Mouse (Mus musculus): ENCODE measurements around the gene Raver2.

The Raver2 gene

DNA sequence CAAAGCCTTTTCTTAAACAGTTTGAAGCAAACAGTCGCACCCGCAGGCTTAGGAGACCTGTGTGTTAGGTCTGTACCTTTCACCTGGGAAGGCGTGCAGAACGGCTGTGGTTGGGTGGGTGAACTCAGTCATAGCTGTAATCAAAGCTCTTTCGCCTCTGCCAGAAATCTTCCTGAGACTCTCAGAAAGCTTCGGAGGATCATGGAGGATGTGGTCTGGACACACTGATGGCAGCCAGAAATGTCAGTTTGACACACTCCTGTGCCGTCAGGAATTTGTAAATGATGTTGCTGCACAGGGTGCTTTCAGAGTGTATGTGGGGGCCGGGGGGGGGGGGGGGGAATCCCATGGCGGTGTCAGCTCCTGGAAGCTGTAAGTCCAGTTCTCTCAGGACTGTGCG, 24.5 kb downstream of the Raver2 start:
- no peak for DNase-seq (ENCODE audit: low read depth, low spot score)

DNA sequence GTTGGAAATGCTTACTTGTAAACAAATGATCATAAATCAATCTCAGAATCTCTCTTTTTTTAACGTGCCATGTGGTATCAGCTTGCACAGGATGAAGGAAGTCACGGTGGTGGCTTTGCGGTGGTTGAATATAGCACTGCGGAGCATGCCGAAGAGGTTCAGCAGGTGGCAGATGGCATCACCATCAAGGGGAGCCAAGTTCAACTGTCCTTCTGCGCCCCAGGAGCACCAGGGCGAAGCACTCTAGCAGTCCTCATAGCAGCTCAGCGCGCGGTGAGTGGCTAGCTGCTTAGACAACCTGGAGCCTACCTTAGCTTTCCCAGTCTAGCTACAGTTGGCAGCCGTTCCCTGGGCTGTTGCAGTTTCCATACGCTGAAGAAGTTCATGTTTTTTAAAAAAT, 38.3 kb downstream of the Raver2 start:
- no peak for DNase-seq (ENCODE audit: low read depth, low spot score)

DNA sequence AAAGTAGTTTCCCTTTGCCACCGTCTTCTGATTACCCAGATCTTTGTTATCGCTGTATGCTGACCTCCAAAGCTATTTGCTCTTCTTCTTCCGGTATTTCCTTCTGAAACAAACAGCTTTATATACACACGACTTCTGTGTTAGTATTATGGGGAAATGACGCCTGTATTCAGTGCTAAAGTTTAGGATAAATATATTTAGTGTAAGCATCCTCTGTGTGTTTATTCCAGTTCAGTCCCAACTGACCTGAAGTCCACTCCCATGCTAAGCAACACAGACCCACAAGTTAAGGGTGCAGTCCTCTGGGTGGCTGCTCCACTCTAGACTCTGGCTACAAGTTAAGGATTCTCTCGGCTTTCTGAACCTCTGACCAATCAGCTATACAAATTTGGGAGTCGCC, 52.2 kb downstream of the Raver2 start:
- DNase-seq (ENCODE audit: low read depth, low spot score), result no peak

DNA sequence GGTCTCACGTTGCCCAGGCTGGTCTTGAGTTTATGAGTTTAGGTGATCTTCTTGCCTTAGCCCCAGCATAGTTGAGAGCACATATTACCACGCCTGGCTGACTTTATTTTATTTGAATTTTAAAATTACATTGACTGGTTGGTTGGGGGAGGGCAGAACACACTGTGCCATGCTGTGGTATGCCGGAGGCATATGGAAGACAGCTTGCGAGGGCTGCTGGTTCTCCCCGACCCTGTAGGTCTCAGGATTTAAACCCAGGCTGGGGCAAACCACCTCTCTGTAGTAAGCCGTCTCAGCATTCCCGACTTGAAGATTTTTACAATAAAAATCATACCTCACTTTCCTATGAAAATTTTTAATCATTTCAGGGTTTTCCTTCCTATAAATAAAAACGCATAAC, 66.2 kb downstream of the Raver2 start:
- DNase-seq (ENCODE audit: low read depth, low spot score), result no peak

DNA sequence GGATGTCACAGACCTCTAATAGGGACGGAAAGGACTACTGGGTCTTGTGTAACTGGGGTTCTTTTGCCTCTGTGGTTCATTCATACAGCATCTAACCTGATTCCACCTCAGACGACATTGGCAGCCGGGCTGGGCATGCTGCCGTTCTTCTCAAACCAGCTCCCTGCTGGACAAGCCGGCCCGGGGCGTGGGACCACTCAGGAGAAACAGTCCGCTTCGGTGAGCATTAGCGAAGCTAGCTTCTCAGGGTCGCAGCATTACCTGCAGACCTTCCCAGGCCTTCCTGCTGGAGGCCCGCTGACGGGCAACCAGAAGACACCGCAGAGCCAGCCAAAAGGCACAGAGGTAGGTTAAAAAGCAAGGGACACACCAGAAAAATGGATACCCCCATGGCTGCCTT, 67.1 kb downstream of the Raver2 start:
- no peak for DNase-seq (ENCODE audit: low read depth, low spot score)

DNA sequence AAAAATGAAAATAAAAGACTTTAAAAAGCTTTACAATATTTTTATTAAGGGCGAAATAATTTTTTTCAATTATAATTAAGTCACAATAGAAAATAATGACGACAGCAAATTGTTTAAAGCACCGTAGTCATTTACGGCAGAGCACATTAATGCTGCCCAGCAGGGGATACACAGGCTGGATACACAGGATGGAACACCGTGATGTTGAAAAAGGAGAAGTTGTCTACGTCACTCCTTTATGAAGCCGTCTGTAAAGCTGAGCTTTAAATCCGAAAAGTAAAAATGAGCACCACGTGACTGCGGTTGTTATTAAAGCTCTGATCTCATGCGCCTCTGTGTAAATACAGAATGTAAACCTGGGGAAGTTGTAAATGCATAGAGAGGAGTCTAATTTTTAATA, 69.2 kb downstream of the Raver2 start:
- DNase-seq (ENCODE audit: low read depth, low spot score), result no peak

DNA sequence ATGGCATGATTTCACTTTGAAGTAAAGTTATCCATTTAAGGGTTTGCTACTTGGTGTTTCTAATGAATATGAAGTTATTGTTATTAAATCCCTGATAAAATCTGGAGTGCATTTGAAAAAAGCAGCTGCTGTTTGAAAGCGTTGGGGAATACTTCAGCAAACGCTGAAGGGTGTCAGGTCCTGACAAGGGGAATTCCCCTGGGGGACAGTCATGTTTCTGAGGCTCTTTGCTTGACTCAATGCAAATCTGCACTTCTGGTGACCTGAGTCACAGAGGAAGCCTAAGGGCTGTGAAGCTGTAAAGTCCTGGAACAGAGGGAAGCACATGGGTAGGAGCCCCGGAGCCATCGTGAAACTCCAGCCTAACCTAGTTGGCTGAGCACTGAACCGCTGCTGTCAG, 73.0 kb downstream of the Raver2 start:
- no peak for DNase-seq (ENCODE audit: low read depth, low spot score)

DNA sequence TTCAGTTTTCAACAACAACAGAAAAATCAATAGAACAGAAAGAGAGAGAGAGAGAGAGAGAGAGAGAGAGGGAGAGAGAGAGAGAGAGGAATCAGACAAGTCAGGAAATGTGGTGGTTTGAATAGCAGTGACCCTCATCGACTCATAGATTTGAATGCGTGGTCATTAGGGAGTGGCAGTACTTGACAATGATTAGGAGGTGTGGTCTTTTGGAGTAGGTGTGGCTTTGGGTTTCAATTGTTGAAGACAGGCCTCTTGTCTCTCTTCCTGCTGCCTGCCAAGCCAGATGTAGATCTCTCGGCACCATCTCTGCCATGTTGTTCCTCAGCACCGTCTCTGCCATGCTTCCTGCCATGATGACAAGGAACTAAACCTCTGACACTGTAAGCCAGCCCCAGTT, 75.1 kb downstream of the Raver2 start:
- DNase-seq (ENCODE audit: low read depth, low spot score), result no peak

DNA sequence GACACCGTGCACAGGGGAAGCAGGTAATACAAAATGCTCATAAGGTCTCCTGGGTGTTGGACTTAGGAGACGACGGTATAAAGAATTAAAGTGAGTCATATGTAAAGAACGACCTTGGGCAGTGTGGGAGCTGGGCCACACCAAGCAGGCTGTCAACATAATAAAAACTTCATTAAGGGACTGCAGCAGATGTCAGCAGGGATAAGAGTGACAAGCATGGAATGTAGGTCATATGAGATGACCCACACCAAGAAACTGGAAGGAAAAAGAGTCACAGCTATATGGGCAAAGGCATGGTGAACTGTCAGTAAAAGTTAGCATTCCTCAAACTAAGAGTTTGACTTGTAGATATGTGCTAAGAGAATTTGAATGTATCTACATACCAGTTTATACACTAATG, 75.6 kb downstream of the Raver2 start:
- DNase-seq (ENCODE audit: low read depth, low spot score), result no peak

DNA sequence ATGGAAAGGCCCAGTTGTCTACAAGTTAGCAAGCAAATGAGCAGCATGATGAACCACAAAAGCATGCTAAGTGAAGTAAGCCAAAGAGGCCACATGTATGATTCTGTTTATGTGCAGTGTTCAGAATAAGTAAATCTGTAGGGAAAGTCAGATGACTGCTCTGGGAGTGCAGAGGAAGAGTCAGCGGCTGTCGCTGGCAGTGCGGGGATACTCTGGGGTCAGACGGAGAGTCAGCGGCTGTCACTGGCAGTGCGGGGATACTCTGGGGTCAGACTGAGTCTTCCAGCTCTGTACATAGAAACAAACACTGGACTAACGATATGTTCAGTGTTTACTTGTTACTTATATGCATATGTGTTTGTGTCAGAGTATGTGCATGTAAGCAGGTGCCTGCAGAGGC, 76.0 kb downstream of the Raver2 start:
- no peak for DNase-seq (ENCODE audit: low read depth, low spot score)

DNA sequence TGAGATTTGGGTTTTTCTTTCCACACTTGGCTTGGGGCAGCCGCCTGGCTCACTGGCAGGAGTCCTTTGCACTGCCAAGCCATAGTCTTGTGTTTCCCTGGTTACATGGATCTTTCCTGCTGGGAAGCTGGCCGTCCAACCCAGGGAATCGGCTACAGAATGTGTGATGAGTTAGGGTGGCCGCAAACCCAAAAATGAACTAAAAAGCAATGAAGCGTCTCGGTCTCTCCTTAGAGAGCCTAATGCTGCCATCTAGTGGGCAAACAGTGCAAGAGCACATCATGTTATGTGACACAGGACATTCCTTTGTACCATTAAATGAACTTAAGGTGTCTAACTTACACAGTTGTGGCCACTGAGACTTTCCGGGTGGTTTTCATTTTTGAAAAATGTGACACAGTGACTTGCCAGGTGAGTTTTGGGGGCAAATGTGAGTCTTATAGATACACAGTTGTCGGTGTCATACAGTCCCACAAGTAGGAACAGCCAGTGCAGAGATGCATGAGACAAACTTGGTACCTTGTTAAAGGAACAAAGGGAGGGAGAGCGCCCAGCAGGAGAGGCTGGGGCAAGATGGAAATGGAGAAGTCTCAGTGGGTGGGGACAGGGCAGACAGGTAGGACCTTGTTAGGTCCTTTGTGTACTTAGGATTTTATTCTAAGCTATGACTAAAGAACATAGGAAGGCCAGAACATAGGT, 77.4 kb downstream of the Raver2 start:
- peak; percentile 74 for DNase-seq (ENCODE audit: low read depth, low spot score)

DNA sequence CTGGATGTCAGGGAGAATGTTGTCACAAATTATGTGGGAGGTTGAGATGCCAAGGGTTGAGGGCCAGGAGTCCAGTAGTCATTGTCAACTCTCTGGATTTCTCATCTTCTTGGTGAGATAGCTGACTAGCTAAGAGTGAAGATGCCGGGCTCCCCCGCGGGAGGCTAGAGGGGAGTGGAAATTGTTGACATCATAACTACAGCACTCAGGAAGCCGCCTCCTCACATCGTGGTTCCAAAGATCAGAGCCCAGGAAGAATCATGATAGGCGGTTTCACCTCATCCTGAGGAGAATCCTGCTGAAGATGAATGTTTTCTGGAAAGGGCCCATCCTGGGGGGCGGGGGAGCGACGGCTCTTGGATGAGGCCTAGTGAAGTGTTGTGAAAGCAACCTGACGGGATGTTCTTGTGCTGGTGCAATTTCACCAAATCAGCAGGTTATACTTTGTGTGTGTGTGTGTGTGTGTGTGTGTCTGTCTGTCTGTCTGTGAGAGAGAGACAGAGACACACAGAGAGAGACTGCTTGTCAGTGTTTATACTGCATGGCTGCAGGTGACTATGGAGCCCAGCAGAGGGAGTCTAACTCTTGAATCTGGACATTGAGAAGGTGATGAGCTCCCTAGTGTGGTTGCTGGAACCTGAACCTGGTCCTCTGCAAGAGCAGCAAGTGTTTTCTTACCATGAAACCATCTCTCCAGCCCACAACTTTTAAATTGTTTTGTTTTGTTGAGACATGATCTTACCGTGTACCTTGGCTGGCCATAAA, 78.3 kb downstream of the Raver2 start:
- peak; percentile 49 for DNase-seq (ENCODE audit: low read depth, low spot score)

DNA sequence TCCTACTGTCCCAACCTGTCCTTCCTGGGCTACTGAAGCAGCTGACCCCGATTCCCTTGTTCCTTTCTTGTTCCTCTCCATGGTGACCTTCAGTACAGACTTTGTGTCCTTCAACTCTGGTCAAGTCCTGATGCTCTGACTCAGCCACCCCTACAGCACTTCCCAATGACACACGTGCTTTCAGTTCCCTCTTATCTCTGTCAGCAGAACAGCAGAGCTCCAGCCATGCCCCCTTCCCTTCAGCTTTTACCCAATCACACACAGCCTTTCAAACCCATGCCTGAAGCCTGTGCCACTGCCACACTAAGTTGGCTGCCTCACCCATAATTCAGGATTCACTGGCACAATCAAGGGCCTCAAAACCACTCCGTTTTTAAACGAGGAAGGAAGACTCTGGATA, 86.8 kb downstream of the Raver2 start:
- DNase-seq (ENCODE audit: low read depth, low spot score), result no peak

DNA sequence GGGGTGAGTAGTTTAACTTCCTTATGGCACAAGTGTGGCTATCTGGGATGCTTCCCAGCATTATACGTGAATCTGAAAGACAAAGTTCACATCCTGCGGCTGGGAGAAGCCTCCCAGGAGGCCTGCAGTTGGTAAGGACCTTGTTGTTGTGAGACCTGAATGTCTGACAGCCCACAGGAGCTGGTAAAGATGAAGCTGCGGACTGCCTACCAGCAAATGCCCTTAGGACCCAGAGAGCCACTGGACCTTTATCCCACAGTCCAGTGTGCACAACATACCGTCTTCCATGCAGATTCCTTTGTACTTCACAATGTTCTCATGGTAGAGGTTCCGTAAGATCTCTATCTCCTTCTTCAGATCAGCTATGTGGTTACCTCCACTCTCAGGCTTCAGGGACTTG, 88.7 kb downstream of the Raver2 start:
- no peak for DNase-seq (ENCODE audit: low read depth, low spot score)

DNA sequence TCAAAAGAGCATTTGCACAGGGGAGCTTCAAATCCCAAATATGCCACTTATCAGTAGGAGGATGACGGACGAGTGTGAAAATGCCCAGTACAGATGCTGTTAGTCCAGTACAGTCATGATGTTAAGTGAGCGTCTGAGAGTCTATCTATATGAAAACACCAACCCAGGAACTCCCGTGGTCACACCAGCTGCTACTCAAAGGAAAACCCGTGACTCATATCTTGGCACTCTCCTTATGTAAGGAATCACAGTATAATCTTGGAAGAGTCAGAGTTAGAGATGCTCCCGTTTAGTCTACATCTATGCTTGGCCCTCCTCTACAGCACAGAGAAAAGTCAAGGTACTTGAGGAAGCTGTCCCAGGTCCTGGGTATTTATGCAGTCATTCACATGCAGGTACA, 89.5 kb downstream of the Raver2 start:
- DNase-seq (ENCODE audit: low read depth, low spot score), result no peak

DNA sequence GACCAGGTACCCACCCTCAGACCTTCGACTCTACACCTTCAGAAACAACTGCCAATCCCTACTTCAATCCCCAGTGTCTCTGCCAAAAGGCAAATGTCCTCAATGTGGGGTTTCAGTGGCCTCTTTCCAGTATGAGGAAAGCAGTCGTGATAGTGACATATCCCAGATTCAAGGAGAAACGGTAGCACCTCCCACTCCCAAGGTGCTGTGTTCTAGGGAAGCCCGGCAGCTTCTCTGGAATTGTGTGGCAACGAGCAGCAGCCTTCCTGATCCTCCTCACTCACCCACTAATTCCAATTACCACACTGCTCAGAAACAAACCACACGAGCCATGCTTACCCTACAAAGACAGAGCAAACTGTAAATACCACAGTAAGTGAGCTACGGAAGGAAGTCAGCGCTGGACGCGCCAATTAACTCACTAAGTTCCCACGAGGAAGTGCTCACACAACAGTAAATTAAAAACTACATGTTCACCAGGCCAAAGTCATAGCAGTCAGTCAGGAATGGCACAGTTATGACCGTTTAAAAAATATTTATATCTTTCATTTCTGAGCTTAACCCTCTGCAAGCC, 90.5 kb downstream of the Raver2 start:
- DNase-seq (ENCODE audit: low read depth, low spot score), result no peak

DNA sequence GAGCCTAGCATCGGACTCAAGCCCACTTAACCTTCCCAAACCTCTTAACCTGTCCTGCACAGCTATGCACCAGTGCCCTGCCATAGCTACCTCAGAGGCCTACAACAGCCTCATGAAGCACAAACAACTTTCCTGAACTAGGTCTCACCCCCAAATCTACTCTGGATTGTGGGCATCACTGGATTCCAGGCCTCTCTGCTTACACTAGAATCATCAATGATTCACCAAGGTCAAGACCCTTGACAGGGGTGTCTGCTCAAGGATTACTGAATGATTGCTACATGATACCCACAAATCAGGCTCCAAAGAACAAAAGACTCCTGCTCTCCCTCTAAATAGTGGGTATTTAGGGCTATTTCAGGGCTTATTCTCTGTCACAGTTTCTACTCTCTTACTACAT, 92.0 kb downstream of the Raver2 start:
- no peak for DNase-seq (ENCODE audit: low read depth, low spot score)

DNA sequence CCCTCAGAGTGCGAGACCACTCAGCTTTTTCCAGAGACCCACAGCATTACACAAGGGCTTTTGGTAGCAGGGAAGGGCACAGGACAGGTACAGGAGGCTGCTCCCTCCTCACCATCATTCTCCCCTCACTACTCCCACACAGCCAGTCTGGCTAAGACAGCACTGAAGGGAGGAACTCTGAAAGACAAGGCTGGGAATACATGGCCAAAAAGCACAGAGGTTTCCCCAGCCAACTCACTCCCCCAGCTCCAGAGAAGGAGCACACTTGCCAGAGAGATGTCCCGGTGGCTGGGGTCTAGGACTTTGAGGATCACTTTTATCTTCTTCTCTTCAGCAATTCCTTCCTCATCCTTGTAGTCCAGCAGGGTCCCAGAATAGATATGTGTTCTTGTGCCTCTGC, 95.4 kb downstream of the Raver2 start:
- no peak for DNase-seq (ENCODE audit: low read depth, low spot score)

DNA sequence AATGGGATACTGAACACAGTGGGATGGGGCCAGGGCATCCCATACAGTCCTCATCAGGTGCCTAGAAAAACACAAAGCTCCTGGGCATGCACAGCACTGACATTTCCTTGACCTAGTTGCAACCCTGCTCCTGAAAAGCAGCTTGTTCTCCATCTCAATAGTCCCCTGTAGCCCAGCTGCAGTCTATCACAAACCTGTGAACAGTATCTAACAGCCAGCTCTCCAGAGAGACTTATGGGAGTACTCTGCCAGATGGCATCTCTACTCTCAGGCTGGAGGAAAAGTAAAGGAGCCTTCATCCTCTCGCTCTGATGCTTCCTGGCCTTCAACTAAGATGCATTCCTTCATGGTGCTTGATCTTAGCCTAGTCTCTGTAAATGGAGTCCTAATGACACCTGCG, 95.9 kb downstream of the Raver2 start:
- no peak for DNase-seq (ENCODE audit: low read depth, low spot score)

DNA sequence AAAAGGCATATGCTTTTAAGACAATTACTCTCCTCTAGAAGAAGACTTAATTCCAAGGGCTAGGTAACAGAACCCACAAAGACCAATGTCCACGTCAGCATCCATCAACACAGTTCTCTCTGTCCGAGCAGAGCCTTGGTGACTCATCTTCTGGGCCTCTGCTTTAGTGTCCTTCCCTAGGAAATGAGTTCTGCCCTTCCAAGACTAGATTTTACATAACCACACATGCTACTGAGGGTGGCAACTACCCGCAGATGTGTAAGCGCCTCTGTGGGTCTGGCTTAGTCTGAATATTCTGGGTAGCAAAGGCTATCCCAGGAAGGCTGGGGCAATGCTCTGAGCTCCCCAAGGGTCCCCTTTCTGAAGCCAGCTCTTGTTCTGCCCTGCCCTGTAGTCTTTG, 97.0 kb downstream of the Raver2 start:
- no peak for DNase-seq (ENCODE audit: low read depth, low spot score)

DNA sequence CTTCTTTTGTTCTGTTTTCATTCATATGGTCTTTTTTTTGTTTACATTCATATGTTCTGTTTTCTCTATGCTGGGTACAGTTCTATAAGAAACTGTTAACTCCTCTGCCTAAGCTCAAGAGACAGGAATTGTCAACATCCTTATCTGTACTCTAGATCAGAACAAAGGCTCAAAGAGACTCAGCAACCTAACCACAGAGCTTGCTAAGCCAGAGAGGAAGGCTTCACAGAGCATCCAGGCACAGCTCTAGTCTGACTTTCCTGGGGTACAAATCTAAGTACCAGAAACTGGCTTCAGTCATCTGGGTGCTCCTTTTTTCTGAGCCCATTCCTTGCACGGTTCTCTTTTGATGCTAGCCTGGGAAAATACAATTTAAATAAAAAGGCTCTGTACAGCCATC, 99.0 kb downstream of the Raver2 start:
- peak; percentile 84 for DNase-seq (ENCODE audit: low read depth, low spot score)

DNA sequence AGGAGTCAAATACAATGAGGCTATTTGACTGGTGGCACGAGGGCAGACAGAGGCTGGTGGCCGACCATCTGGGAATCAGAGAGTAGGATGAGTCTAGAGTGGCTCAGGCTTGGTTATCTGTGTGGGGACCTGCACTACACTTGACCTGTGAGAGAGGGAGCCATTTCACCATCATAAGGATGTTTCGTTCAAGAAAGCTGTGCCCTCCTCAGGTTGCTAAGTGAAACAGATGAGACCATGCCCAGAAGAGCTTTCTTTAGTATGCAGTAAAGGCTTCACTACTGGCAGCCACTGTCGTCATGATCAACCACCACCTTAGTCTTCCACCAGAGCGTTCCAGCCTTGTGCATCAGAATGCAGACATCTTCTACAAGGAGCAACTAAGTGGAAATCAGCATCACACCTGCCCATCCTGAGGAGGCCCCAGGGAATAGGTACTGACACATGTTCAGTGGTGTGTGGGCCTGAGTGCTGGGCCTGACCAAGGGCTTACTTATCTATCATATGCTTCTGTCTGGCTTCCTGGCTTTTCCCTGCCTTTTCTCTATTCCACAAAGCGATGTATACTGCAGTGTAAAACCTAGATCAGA, 99.5 kb downstream of the Raver2 start:
- peak; percentile 71 for DNase-seq (ENCODE audit: low read depth, low spot score)

DNA sequence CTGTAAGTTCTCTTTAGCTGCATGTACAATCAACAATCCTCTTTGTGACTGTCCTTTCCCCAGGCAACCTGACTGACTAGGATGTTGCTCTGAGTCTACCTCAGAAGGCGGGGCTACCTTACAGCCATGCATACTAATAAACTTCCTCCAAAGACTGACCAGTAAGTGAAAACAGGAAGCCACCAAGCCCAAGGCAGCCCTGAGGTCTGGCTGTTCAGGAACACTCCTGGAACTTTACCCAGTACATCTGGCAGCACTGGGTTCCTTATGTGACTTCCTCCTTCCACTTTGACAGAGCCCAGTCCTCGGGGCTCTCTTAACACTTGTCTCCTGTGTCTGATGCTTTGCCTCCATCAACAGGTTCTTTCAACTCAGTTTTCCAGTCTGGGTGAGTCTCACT, 104.0 kb downstream of the Raver2 start:
- DNase-seq (ENCODE audit: low read depth, low spot score), result no peak

Data from CD4-positive helper T cell, adult 2 months (primary cell).